Mouse (Mus musculus): ENCODE data around the gene Cd63. TPM values are rescaled to one million over a fixed set of nuclear protein-coding genes. Genes with fewer than 3 reads are reported as not detected.

The Cd63 gene
- polyA plus RNA-seq, 1 experiment from 2014 or later: 183 TPM

Other genes with a start within 250 kb of the Cd63 start
- gene Suox, start 226.9 kb upstream of the Cd63 start, polyA plus RNA-seq (2015; fragmentation: Nextera tagmentation; extraction: Ambion mirVana): 13.4 and 16.9 TPM in 2 replicates
- gene Rab5b, start 204.7 kb upstream of the Cd63 start, polyA plus RNA-seq (2015; fragmentation: Nextera tagmentation; extraction: Ambion mirVana): 45.3 and 46.5 TPM in 2 replicates
- 1.1 and 1.3 TPM in 2 replicates for gene Pmel, start 196.8 kb upstream of the Cd63 start, polyA plus RNA-seq (2015; fragmentation: Nextera tagmentation; extraction: Ambion mirVana)
- 115 and 117 TPM in 2 replicates for gene Cdk2, start 196.0 kb upstream of the Cd63 start, polyA plus RNA-seq (2015; fragmentation: Nextera tagmentation; extraction: Ambion mirVana)
- 135 and 136 TPM in 2 replicates for gene Dgka, start 156.1 kb upstream of the Cd63 start, polyA plus RNA-seq (2015; fragmentation: Nextera tagmentation; extraction: Ambion mirVana)
- 74.7 and 79.2 TPM in 2 replicates for gene Pym1, start 153.1 kb upstream of the Cd63 start, polyA plus RNA-seq (2015; fragmentation: Nextera tagmentation; extraction: Ambion mirVana)
- gene Mmp19, start 110.1 kb upstream of the Cd63 start, polyA plus RNA-seq (2015; fragmentation: Nextera tagmentation; extraction: Ambion mirVana): 0.48 and 0.67 TPM in 2 replicates
- gene Dnajc14, start 96.9 kb upstream of the Cd63 start, polyA plus RNA-seq (2015; fragmentation: Nextera tagmentation; extraction: Ambion mirVana): 32.5 and 32.8 TPM in 2 replicates
- gene Tmem198b, start 96.6 kb upstream of the Cd63 start, polyA plus RNA-seq (2015; fragmentation: Nextera tagmentation; extraction: Ambion mirVana): 6.0 and 6.6 TPM in 2 replicates
- gene Sarnp, start 83.7 kb upstream of the Cd63 start, polyA plus RNA-seq (2015; fragmentation: Nextera tagmentation; extraction: Ambion mirVana): 186 and 199 TPM in 2 replicates
- gene Ormdl2, start 79.3 kb upstream of the Cd63 start, polyA plus RNA-seq (2015; fragmentation: Nextera tagmentation; extraction: Ambion mirVana): 102 and 113 TPM in 2 replicates
- 2.3 and 3.0 TPM in 2 replicates for gene Gdf11, start 9.3 kb upstream of the Cd63 start, polyA plus RNA-seq (2015; fragmentation: Nextera tagmentation; extraction: Ambion mirVana)
- 6.3 and 7.1 TPM in 2 replicates for gene Rdh5, start 21.9 kb downstream of the Cd63 start, polyA plus RNA-seq (2015; fragmentation: Nextera tagmentation; extraction: Ambion mirVana)
- 251 and 253 TPM in 2 replicates for gene Bloc1s1, start 23.0 kb downstream of the Cd63 start, polyA plus RNA-seq (2015; fragmentation: Nextera tagmentation; extraction: Ambion mirVana)
- gene Itga7, start 32.8 kb downstream of the Cd63 start, polyA plus RNA-seq (2015; fragmentation: Nextera tagmentation; extraction: Ambion mirVana): 2.4 and 2.5 TPM in 2 replicates
- 3.4 and 5.5 TPM in 2 replicates for gene Mettl7b, start 60.0 kb downstream of the Cd63 start, polyA plus RNA-seq (2015; fragmentation: Nextera tagmentation; extraction: Ambion mirVana)
- gene Olfr9, start 88.4 kb downstream of the Cd63 start, polyA plus RNA-seq (2015; fragmentation: Nextera tagmentation; extraction: Ambion mirVana): not detected in 2 replicates
- gene Olfr763, start 109.8 kb downstream of the Cd63 start, polyA plus RNA-seq (2015; fragmentation: Nextera tagmentation; extraction: Ambion mirVana): not detected in 2 replicates
- not detected in 2 replicates for gene Olfr764-ps1, start 138.9 kb downstream of the Cd63 start, polyA plus RNA-seq (2015; fragmentation: Nextera tagmentation; extraction: Ambion mirVana)
- gene Olfr765, start 149.0 kb downstream of the Cd63 start, polyA plus RNA-seq (2015; fragmentation: Nextera tagmentation; extraction: Ambion mirVana): not detected in 2 replicates
- gene Olfr766-ps1, start 168.0 kb downstream of the Cd63 start, polyA plus RNA-seq (2015; fragmentation: Nextera tagmentation; extraction: Ambion mirVana): not detected in 2 replicates
- gene Olfr767, start 181.9 kb downstream of the Cd63 start, polyA plus RNA-seq (2015; fragmentation: Nextera tagmentation; extraction: Ambion mirVana): not detected in 2 replicates
- gene Olfr768, start 198.4 kb downstream of the Cd63 start, polyA plus RNA-seq (2015; fragmentation: Nextera tagmentation; extraction: Ambion mirVana): not detected in 2 replicates
- gene Olfr769, start 216.9 kb downstream of the Cd63 start, polyA plus RNA-seq (2015; fragmentation: Nextera tagmentation; extraction: Ambion mirVana): not detected in 2 replicates
- gene Olfr770, start 238.0 kb downstream of the Cd63 start, polyA plus RNA-seq (2015; fragmentation: Nextera tagmentation; extraction: Ambion mirVana): not detected in 2 replicates

Data from thymus, postnatal 0 days (tissue).